Mouse (Mus musculus) kidney, postnatal 0 days (tissue): ENCODE results near the gene Txn1. TPM values are rescaled to one million over a fixed set of nuclear protein-coding genes. Genes with fewer than 3 reads are reported as not detected.

ENCODE experiments used
- ATAC-seq: fragments of 200-750 bp; cut with Nextera tagmentation; replicated peaks from 2 replicates; pipeline ENCODE4 v1.8.0; 2017; ENCODE audit warnings: low read depth, moderate number of reproducible peaks, moderate TSS enrichment, moderate library complexity; ENCODE audit not compliant: low FRiP score
- DNase-seq: peaks from one replicate; pipeline ENCODE4 v3.0.0-alpha.2; 2016; ENCODE audit warnings: low spot score
- H3K27ac ChIP-seq: fragments of 300-500 bp; sonication (generic); 2 replicates; pipeline ENCODE4 v1.5.1; 2014; ENCODE audit warnings: mild to moderate bottlenecking
- H3K27me3 ChIP-seq: fragments of 300-500 bp; sonication (generic); 2 replicates; pipeline ENCODE4 v1.6.1; 2014; ENCODE audit warnings: low read length, mixed read lengths; ENCODE audit not compliant: insufficient read depth
- H3K36me3 ChIP-seq: fragments of 300-500 bp; sonication (generic); 2 replicates; pipeline ENCODE4 v1.6.1; 2014; ENCODE audit warnings: low read length, mixed read lengths; ENCODE audit not compliant: insufficient read depth
- H3K4me1 ChIP-seq: fragments of 300-500 bp; sonication (generic); replicated peaks from 2 replicates; pipeline ENCODE4 v1.6.1; 2014; ENCODE audit warnings: antibody characterized with exemption, low read length, mixed read lengths; ENCODE audit not compliant: insufficient read depth
- H3K4me2 ChIP-seq: fragments of 300-500 bp; sonication (generic); 2 replicates; pipeline ENCODE4 v1.6.1; 2014; ENCODE audit warnings: mild to moderate bottlenecking, low read length, moderate library complexity, mixed read lengths
- H3K4me3 ChIP-seq: fragments of 300-500 bp; sonication (generic); replicated peaks from 2 replicates; pipeline ENCODE4 v1.5.1; 2014; ENCODE audit warnings: low read depth, low read length
- H3K9ac ChIP-seq: fragments of 300-500 bp; sonication (generic); 2 replicates; pipeline ENCODE4 v1.6.1; 2014; ENCODE audit warnings: low read depth, low read length
- H3K9me3 ChIP-seq: fragments of 300-500 bp; sonication (generic); replicated peaks from 2 replicates; pipeline ENCODE4 v1.6.1; 2016; ENCODE audit warnings: low read length, inconsistent platforms, mixed read lengths
- CTCF ChIP-seq: IDR thresholded peaks from 2 replicates; pipeline ENCODE4 v1.5.1; 2016; ENCODE audit warnings: antibody characterized with exemption, low read depth, mild to moderate bottlenecking, moderate library complexity
- WGBS: fragments of 180-500 bp; shearing (Covaris S2); extraction: QIAGEN DNeasy Blood & Tissue Kit; methylation state at CpG from one replicate; pipeline ENCODE4 v1.1.7; 2014; 5-methylcytosine and 5-hydroxymethylcytosine counted together
- polyA plus RNA-seq: library from polyadenylated mRNA; unstranded; fragments of >200 nt; fragmentation: Nextera tagmentation; extraction: Ambion mirVana; gene quantifications from 2 replicates; pipeline ENCODE4 v1.2.1, GENCODE M21; 2015

The Txn1 gene
- polyA plus RNA-seq, 1 experiment from 2014 or later: 497 TPM

GRCm38 (mm10) chr4:57947476-57947875, 8.7 kb downstream of the Txn1 start:
- WGBS: 83% methylated on average over 4 of the region's 4 CpGs
- H3K27me3 ChIP-seq: no peaks in the 10 kb centered on the region
- peaks cover 49% of the 10 kb centered on the region for H3K36me3 ChIP-seq
- DNase-seq: no peak
- no peak for ATAC-seq
- peak overlapping the region; percentile 25; the same call in 1 of the 2 replicates for H3K27ac ChIP-seq
- peaks cover 7% of the 10 kb centered on the region; the same call in 1 of the 2 replicates for H3K4me1 ChIP-seq
- no peaks in the 10 kb centered on the region for H3K9me3 ChIP-seq
- H3K9ac ChIP-seq: no peak overlapping the region
- H3K4me2 ChIP-seq: no peak overlapping the region
- no peak overlapping the region for H3K4me3 ChIP-seq
- TF ChIP-seq CTCF: no peak

DNA sequence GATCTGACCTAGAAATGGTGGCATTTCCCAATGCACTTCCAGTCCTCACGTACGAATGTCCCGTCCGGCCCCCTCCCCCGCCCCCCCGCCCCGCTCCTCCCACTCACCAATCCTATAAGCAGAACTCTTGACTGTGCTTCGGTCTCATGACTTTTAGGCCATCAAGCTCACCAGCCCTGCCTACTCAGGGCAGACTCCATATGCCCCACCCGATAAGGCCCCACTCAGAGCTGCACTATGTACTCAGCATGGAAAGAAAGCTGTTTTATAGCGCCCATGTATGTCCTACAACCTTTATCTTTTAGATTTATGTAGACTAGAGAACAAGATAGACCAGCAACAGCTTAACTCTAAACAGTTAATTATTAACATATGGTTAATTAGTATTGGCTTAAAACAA, 9.2 kb downstream of the Txn1 start:
- no peak for DNase-seq

DNA sequence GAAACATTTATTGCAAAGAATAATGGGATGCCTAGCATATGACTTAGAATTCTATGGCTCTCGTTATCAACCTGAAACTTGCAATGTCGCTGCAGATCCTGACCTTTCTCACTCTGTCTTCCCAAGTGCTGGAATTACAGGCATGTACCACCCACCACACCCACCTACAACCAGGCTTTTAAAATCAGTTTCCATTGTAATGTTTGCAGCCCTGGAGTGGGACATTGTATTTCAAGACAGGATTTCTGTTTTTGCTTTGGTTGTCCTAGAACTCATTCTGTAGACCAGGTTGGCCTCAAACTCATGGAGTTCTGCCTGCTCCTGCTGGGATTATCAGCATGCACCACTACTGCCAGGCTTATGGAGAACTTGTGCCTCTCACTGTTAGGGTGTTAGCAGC, 13.3 kb downstream of the Txn1 start:
- Histone ChIP-seq H3K27me3 (no peaks in the 10 kb centered on the region), H3K27ac (no peak overlapping the region), H3K4me1 (peaks cover 7% of the 10 kb centered on the region; the same call in 1 of the 2 replicates), H3K4me2 (no peak overlapping the region), H3K4me3 (no peak overlapping the region), H3K9ac (no peak overlapping the region), H3K36me3 (peaks cover 16% of the 10 kb centered on the region; the same call in 1 of the 2 replicates), H3K9me3 (no peaks in the 10 kb centered on the region)
- 95% methylated on average over 2 of the region's 2 CpGs for WGBS
- TF ChIP-seq CTCF: no peak
- no peak for ATAC-seq
- no peak for DNase-seq

More for the DNA sequence above, 9.2 kb downstream of the Txn1 start:
- no peaks in the 10 kb centered on the region for H3K9me3 ChIP-seq
- H3K4me3 ChIP-seq: no peak overlapping the region
- H3K4me2 ChIP-seq: no peak overlapping the region
- WGBS: 52% methylated on average over 10 of the region's 10 CpGs
- H3K9ac ChIP-seq: no peak overlapping the region
- ATAC-seq: peak; percentile 34; the same call in 1 of the 2 replicates
- TF ChIP-seq CTCF: no peak
- peaks cover 49% of the 10 kb centered on the region for H3K36me3 ChIP-seq
- H3K27ac ChIP-seq: no peak overlapping the region
- H3K27me3 ChIP-seq: no peaks in the 10 kb centered on the region
- H3K4me1 ChIP-seq: peaks cover 7% of the 10 kb centered on the region; the same call in 1 of the 2 replicates

DNA sequence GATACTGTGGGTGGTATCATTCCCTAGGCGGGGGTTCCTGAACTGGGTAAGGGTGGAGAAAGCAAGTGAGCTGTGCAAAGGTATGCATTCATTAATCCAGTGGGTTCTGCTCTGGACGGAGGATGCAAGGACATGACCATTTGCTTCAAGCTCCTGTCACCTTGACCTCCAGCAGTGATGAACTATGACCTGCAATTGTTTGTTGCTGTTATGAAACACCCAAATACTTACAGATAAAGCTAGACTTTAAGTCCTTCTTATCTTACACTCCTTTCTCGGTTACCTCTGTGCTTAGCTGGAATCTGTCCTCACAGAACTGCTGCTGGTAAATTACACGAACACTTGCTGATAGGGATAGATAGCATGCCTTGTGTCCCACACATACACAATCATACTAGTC, 15.6 kb downstream of the Txn1 start:
- Histone ChIP-seq H3K4me1 (no peaks in the 10 kb centered on the region), H3K9me3 (no peaks in the 10 kb centered on the region), H3K27ac (no peak overlapping the region), H3K4me2 (no peak overlapping the region), H3K4me3 (no peak overlapping the region), H3K36me3 (peaks cover 12% of the 10 kb centered on the region; the same call in 1 of the 2 replicates), H3K9ac (no peak overlapping the region), H3K27me3 (no peaks in the 10 kb centered on the region)
- no peak for TF ChIP-seq CTCF
- no peak for ATAC-seq
- DNase-seq: no peak
- WGBS: 88% methylated on average over 4 of the region's 4 CpGs

DNA sequence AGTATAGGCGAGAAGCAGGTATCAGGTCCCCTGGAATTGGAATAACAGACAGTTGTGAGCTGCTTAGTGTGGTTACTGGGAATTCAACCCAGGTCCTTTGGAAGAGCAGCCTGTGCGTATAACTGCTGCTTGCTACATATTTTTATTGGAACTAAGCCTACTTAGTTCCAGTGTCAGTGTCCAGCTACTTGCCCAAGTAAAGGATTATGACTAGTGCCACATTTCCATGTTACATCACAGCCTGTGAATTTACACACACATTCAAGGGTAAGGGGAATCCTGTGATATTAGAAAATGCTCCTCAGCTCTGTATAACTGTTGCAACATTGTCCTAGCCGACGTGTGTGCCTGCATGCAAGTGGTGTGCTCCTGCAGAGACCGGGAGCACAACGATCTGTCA, 18.9 kb downstream of the Txn1 start:
- no peak for DNase-seq
- no peaks in the 10 kb centered on the region for H3K4me1 ChIP-seq
- no peak overlapping the region for H3K9ac ChIP-seq
- 0 out of 2 replicates have a peak, but pooled peaks cover 3% of the 10 kb centered on the region for H3K9me3 ChIP-seq
- no peaks in the 10 kb centered on the region for H3K36me3 ChIP-seq
- no peak for ATAC-seq
- H3K27me3 ChIP-seq: no peaks in the 10 kb centered on the region
- no peak overlapping the region for H3K4me3 ChIP-seq
- TF ChIP-seq CTCF: no peak
- no peak overlapping the region for H3K4me2 ChIP-seq
- no peak overlapping the region for H3K27ac ChIP-seq
- 84% methylated on average over 6 of the region's 6 CpGs for WGBS

GRCm38 (mm10) chr4:57934181-57934580, 22.0 kb downstream of the Txn1 start:
- no peak for ATAC-seq
- Histone ChIP-seq H3K4me3 (no peak overlapping the region), H3K9ac (no peak overlapping the region), H3K27me3 (no peaks in the 10 kb centered on the region), H3K36me3 (no peaks in the 10 kb centered on the region), H3K4me2 (no peak overlapping the region), H3K9me3 (0 out of 2 replicates have a peak, but pooled peaks cover 3% of the 10 kb centered on the region), H3K27ac (no peak overlapping the region), H3K4me1 (no peaks in the 10 kb centered on the region)
- DNase-seq: no peak
- WGBS: 78% methylated on average over 5 of the region's 5 CpGs
- TF ChIP-seq CTCF: no peak
